Mouse (Mus musculus): Measurements from ENCODE around the gene Yae1d1.

DNA sequence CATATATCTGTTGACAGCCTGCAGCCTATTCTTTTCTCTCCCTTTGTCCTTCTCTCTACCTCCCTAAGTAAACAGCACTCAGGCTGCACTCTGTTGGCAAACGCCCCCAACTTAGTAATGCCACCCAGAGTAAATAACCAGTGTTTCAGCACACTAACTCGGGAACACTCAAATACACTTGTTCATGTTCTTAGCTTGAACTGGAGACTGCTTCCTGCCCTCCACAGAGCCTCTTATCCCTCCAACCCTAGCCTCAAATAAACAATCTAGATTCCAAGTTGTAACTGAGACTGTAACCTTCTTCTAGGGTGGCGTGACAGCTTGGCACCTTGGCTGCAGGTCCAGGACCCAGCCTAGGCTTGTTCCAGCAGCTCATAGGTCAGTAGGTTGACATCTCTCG lies 17.9 kb upstream of the Yae1d1 start:
- TF ChIP-seq CTCF (IDR thresholded peaks at IDR 0.05; ENCODE audit: low read depth, low read length) (no peak), EP300 (IDR thresholded peaks at IDR 0.05; ENCODE audit: insufficient read depth, low read depth, low read length) (no peak), POLR2A (IDR thresholded peaks at IDR 0.05; ENCODE audit: insufficient read depth, low read length) (no peak)

Measured in ES-Bruce4 (cell line).